Mouse (Mus musculus) heart, postnatal 4 days (tissue): Measurements from ENCODE around the gene Asic5. TPM values are rescaled to one million over a fixed set of nuclear protein-coding genes. Genes with fewer than 3 reads are reported as not detected.

Experiments used
- DNase-seq: peaks from one replicate; pipeline ENCODE4 v3.0.0; 2021
- total RNA-seq, 2 experiments: library from RNA; stranded (reverse); gene quantifications; 2 replicates each; pipeline ENCODE4 v1.2.3; 2021

Gene Asic5
- not detected for total RNA-seq

DNA sequence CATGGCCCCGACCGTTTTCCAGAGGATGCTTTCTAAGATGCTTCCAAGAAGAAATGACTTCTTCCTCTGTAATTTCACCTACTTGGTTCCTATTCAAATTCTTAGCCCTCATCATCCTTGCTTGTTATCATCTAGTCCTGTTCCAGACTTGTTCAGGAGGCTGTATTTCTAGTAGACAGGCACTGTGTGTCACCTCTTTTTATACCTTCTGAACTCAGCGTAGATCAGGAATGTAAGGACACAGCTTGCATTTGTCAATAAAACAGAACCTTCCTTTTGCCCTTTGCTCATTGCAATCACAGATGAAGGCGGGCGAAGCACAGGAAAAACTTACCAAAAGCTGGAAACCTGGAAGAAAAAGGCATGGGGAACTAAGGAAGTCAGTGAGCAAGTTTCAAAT is at the start of gene Asic5:
Gene Asic5, plus strand, starts transcription at position 301 of the 400 bp plus-strand sequence.
- DNase-seq: no peak

DNA sequence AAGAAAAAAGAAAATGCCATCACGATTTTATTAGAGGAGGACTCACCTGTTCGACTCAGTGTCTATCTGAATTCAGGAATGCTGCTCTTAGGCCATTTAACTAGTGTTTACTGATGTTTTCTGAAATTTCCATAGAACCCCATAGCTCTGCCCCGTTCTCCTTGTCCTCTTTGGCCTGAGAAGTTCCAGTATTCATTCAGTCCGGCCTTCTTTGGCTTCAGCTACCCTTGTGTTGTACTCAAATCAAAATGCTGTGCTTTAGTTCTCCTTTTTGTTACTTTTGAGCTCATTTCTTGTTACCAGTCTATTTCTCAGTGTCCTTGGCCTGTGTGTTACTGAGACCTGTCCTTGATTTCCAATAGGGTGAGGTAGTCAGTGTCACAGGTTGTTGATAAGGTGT is 48.7 kb upstream of the Asic5 start:
- DNase-seq: no peak

DNA sequence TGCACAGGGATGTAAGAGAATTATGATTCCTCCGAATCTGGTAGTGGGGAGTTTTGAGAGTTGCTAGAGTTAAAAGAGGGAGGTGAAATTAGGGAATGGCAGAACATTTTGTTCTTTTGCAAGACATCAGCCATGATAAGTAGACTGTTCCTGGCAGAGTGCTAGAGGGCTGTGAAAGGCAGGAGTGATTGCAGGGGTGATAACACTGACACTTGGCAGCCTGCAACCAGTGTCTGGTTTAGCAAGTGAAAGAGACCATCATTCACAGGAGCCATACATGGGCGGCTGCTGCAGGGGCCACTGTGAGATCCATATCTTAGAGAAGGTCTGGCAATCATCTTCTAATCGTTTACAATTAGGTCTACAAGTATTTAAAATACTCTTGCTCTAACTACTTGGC is 43.2 kb upstream of the Asic5 start:
- DNase-seq: no peak

DNA sequence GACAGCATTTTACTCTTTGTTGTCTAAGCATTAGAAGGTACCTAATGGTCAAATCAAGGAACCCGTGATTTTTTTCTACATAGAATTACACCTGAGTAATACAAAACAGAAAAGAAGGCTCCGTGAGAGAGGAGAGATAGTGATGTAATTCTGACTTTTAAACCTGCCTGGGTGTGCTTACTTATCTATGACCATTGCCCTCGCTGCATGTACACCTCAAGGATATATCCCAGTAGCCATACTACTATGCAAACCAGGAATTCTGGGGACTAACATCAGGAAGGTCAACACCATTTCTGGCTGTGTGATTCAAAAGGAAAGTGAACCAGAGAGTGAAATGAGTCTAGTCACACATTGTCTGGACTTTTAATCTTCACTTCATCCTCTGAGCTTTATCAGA is 39.7 kb upstream of the Asic5 start:
- DNase-seq: no peak

DNA sequence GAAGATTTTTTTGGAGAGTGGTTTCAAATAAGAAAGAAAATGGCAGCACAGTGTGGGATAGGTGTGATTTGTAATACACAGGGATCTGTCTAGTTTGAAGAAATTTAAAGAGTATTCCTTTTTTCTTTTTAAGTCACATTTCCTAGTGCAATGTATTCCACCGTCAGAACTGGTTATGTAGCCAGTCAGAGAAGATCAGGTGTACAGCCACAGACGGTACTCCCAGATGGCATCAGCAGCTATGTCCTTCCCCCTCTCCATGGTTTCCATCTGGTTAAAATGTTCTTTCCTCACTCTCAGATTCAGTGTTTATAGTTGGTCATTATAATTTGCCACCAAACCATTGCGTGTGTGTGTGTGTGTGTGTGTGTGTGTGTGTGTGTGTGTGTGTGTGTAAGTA is 39.0 kb upstream of the Asic5 start:
- no peak for DNase-seq

DNA sequence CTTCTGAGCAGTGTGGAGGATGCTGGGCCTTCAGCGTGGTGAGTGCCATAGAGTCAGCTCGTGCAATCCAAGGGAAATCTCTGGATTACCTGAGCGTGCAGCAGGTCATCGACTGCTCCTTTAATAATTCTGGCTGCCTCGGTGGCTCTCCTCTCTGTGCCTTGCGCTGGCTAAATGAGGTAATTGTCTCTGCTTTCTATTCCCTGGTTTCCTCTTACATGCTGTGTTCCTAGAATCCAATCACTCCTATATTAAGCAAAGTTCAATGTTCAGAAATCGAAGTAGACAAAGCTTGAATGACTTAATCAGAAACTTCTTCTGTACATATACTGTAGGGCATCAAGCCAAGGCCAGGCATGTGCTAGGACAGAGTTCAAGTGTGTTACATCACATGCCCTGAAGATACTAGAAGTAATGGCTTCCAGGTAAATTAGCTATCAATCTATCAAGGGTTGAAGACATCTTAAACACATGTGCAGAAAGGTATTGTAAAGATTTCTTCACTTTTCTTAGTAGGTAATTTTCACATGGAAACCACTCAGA is 37.2 kb upstream of the Asic5 start:
- no peak for DNase-seq

- DNase-seq: no peak
Observed at GRCm38 (mm10) chr3:81949048-81949447, 33.0 kb upstream of the Asic5 start.

DNA sequence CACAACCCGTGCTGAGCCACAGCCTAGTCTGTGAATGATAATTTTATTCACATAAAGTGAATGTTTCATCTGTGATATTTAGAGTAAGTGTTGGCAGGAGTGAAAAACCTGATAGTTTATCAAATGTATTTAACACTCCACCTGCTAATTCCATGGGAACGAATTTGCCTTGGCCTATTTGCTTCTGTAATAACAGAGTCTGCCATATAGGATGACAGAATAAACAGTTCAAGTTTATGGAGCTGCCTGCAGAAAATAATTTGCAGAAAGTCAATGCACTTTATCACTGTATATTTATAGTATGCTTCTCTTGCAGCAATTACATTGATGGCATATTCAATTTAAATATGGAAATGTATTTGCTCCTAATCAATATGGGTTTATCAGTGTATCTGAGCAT is 30.3 kb upstream of the Asic5 start:
- DNase-seq: no peak

DNA sequence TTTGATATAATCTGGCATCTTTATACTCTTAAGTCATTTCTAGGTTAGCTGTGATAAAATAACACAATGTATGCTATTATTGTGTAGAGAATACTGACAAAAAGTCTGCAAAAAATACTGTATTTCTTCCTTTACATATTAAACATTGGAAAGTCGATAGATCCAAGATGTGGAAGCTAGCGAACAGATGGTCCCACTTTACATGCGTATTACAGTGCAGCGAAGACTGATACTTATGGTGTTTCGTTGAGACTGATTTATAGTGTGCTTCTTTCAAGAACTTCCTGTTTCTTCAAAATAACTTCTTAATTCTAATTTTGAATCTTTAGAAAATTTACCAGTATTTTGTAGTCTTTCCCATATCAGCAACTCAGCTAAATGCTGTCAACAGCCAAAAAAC is 24.6 kb upstream of the Asic5 start:
- DNase-seq: no peak

DNA sequence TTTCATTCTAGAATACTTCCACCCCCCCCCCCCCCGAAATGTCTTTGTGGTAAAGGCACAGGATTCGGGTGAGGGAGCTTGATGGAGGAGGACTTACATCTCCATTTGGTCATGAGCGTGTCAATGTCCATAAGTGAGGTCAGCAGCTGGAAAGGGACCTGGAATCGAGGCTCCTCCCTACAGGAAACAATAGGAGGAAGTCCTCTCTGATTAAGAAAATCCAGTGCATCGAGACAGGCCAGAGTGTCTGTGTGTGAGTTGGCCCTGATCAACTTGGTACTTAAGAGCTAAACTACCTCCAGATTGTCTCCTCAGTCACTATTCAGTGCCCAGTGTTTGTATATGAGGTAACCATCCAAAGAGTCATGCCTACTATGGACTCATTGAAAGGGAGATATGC is 20.8 kb upstream of the Asic5 start:
- DNase-seq: no peak

GRCm38 (mm10) chr3:81963768-81964167 is 18.3 kb upstream of the Asic5 start:
- DNase-seq: no peak

DNA sequence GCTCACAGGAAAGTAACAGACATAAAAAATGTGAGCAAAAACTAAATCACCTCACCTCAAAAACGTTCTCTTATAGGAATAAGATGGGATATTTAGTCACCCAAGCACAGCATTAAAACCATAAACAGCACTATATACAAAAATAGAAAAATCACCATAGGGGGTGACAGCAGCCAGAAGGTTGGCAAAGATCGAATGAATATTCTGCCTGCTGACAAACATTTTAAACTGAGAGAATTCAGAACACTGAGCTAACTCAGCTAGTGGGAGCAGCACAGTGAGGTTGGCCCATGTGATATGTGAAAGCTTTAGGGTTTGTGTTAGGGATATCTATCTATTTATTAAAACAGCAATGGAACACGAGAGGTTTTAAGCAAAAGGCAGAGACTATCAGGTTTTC is 17.5 kb upstream of the Asic5 start:
- no peak for DNase-seq

- no peak for DNase-seq
Observed at GRCm38 (mm10) chr3:81975607-81976006, 6.5 kb upstream of the Asic5 start.

- no peak for DNase-seq
Observed at GRCm38 (mm10) chr3:81976102-81976501, 6.0 kb upstream of the Asic5 start, which contains the start of gene Tdo2. TSS of gene Tdo2 (minus strand) at chr3:81976202.

GRCm38 (mm10) chr3:81981576-81981975 is 514 bp upstream of the Asic5 start:
- DNase-seq: no peak

DNA sequence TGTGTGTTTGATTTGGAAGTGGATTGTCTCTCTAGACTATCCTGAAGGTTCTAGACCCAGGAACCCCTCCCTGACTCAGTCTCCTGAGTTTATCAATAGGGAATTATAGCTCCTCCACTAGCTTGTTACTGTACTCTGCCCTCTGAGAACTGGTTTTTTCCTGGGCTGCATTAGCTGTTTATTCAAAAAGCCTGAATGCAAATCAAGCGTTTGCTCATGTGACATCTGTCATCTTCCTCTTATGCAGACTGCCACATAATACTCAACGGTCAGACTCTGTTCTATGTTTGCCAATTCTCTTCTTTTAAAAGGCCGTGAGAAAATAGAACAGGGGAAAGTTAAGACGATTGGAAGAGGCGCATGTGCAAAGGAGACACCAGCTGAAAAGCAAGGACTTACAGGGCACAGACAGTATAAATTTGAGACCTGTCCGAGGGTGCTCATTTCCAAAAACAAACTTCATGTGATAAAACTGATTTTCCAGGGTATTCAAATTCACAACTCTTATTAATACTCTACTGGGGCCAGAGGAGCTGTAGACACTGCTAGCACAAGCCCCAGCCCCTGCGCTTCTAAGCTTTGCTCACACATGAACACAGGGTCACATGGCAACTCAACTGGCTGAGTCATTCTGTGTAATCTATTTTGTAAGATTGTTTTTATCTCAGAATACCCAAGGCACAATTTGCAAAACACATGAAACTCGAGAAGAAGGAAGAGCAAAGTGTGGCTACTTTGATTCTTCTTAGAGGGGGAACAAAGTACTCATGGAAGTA is 1.2 kb downstream of the Asic5 start:
- DNase-seq: no peak

DNA sequence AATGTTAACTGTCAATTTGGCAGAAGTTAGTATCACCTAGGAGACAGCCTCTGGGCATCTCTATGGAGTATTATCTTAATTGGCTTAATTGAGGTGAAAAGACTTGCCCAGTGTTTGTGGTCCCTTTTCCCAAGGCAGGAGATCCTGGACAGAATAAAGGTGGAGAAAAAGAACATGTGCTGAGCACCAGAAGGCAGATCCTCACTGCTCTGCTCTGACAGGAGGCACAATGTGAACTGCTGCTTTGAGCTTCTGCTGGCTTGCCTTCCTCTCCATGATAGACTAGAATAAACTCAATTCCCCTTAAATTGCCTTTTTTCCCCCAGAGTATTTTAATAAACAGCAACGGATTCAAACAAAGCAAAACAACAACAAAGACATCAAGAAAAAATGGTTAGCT is 3.0 kb downstream of the Asic5 start:
- DNase-seq: no peak

DNA sequence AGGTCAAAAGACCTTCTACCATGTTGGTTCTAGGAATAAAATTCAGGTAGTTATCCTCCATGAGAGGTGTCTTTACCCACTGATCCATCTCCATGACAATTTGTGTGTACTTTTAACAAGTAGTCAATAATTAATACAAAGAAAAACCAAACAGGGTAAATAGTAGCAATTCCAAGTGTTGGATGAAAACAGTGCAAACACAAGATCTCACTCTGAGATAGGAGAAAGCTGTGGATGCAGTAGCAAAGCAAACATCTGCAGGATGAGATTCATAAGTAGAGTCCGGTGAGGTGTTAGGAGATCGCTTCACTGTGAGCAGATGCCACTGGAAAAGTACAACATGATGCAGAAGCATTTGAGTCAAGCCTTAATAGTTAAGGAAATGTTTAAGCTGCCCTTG is 4.0 kb downstream of the Asic5 start:
- no peak for DNase-seq

DNA sequence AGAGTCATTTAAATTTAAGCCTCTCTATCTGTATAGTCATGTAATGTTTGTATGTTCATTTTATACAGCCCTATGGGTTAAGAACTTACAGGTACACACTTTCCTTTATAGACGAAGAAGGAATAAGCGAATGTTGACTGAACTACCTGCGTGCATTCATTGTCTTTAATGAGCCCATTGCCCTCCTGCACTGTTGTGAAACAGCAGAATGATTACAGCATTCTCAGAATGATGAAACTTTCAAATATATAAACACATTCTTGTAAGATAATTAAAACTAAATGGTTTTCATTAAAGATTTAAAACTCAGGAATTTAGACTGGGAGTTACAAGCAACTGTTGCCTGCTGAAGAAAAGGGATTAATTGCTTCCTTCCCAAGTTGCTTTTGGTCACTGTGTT is 5.5 kb downstream of the Asic5 start:
- DNase-seq: no peak

GRCm38 (mm10) chr3:81989692-81990141 is 7.6 kb downstream of the Asic5 start:
- peak; percentile 7 for DNase-seq

DNA sequence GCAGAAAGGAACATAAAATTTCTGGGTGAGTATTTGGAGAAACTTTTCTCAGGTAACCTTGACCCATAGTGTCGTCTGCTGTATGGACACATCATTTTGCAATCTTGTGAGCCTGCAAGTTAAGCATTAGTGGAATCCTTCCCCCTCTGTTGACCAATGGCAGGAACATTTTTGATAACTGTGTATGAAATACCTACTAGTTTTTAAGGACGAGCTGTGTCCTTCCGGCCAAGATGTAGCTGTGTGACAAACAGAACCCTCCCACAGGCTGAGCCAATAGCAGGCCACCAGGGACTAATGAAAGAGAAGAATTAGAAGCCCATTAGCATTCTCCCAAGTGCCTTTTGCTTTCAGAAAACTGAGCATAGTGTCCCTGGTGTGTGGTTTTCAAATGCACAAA is 8.4 kb downstream of the Asic5 start:
- DNase-seq: no peak

GRCm38 (mm10) chr3:81995371-81995770 is 13.3 kb downstream of the Asic5 start:
- DNase-seq: no peak

DNA sequence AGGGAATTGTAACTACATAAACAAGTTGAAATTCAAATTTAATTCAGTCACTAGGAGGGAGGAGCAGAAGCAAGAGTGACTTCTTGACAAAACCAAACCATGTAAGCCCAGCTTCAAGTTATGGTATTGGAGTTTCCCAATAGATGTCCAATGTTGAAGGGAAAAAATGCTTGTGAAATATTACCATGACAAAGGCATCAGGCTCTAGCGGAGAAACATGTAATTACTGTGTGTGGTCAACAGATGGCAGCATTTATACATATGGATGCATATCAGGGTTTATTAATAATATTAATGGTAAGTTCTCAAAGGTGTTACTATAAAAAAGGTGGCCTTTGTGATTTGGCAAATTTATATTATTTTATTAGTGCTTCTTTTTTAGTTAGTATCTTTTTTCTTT is 13.9 kb downstream of the Asic5 start:
- DNase-seq: peak; percentile 34

DNA sequence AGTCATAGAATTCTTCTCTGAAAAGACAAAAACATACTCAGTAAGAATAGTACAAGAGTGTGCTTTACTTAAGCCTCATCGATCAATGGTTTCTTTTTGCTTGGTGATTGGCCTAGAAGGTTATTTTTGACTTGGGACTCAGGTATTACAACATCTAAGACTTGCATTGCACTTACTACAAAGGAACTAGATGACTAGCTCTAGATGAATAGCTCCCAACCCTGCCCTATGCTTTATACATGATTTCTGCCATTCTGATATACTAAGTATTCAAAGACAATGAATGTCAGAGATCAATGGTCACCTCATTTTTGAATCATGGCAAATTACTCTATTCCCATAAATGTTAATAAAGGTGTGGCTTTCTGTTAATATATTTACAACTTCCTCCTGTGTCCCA is 24.9 kb downstream of the Asic5 start:
- DNase-seq: no peak
